Mouse (Mus musculus) midbrain, postnatal 0 days (tissue): ENCODE measurements around the gene H2afj. TPM values are rescaled to one million over a fixed set of nuclear protein-coding genes. Genes with fewer than 3 reads are reported as not detected.

ENCODE experiments used
- ATAC-seq: fragments of 200-750 bp; cut with Nextera tagmentation; 2 replicates; pipeline ENCODE4 v1.8.0; 2017; ENCODE audit warnings: moderate number of reproducible peaks, mild to moderate bottlenecking, moderate TSS enrichment, moderate library complexity; ENCODE audit not compliant: low FRiP score
- DNase-seq: peaks from one replicate; pipeline ENCODE4 v3.0.0-alpha.2; 2015; ENCODE audit warnings: low spot score
- H3K27ac ChIP-seq: fragments of 300-500 bp; sonication (generic); 2 replicates; pipeline ENCODE4 v1.5.1; 2014; ENCODE audit warnings: low read depth, mild to moderate bottlenecking, low read length, mixed read lengths
- H3K27me3 ChIP-seq: fragments of 300-500 bp; sonication (generic); 2 replicates; pipeline ENCODE4 v1.6.1; 2014; ENCODE audit warnings: low read length, control low read depth, mixed read lengths; ENCODE audit not compliant: insufficient read depth
- H3K36me3 ChIP-seq: fragments of 300-500 bp; sonication (generic); 2 replicates; pipeline ENCODE4 v1.6.1; 2014; ENCODE audit warnings: low read length, control low read depth, mixed read lengths; ENCODE audit not compliant: insufficient read depth
- H3K4me1 ChIP-seq: fragments of 300-500 bp; sonication (generic); 2 replicates; pipeline ENCODE4 v1.6.1; 2014; ENCODE audit warnings: mild to moderate bottlenecking, control low read depth, antibody characterized with exemption, low read length, mixed read lengths; ENCODE audit not compliant: insufficient read depth
- H3K4me2 ChIP-seq: fragments of 300-500 bp; sonication (generic); 2 replicates; pipeline ENCODE4 v1.6.1; 2014; ENCODE audit warnings: low read depth, mild to moderate bottlenecking, low read length, mixed read lengths; ENCODE audit not compliant: poor library complexity, severe bottlenecking
- H3K4me3 ChIP-seq: fragments of 300-500 bp; sonication (generic); 2 replicates; pipeline ENCODE4 v1.5.1; 2014; ENCODE audit warnings: low read depth, mild to moderate bottlenecking, low read length, moderate library complexity
- H3K9ac ChIP-seq: fragments of 300-500 bp; sonication (generic); replicated peaks from 2 replicates; pipeline ENCODE4 v1.6.1; 2014; ENCODE audit warnings: mild to moderate bottlenecking, low read length, moderate library complexity, mixed read lengths; ENCODE audit not compliant: poor library complexity, severe bottlenecking
- H3K9me3 ChIP-seq: fragments of 300-500 bp; sonication (generic); 2 replicates; pipeline ENCODE4 v1.6.1; 2016; ENCODE audit warnings: low read length, control low read depth
- CTCF ChIP-seq: IDR thresholded peaks from 2 replicates; pipeline ENCODE4 v1.5.1; 2016; ENCODE audit warnings: antibody characterized with exemption, mild to moderate bottlenecking
- whole genome bisulfite sequencing: fragments of 180-500 bp; shearing (Covaris S2); extraction: QIAGEN DNeasy Blood & Tissue Kit; methylation state at CpG from one replicate; pipeline ENCODE4 v1.1.7; 2014; 5-methylcytosine and 5-hydroxymethylcytosine counted together
- polyA plus RNA-seq: library from polyadenylated mRNA; unstranded; fragments of >200 nt; fragmentation: Nextera tagmentation; extraction: Ambion mirVana; gene quantifications from 2 replicates; pipeline ENCODE4 v1.2.1, GENCODE M21; 2015
- total RNA-seq: library from RNA; depleted of rRNA; stranded (reverse); fragments of >200 nt; gene quantifications from 2 replicates; pipeline ENCODE4 v1.2.3, GENCODE M21; 2014

Gene H2afj
- total and polyA plus RNA-seq, 2 experiments from 2014 or later = 19.0 to 114 TPM

GRCm38 (mm10) chr6:136782146-136782545, 25.9 kb upstream of the H2afj start:
- no peak overlapping the region for H3K4me2 ChIP-seq
- no peaks in the 10 kb centered on the region for H3K27me3 ChIP-seq
- ATAC-seq (no peak), DNase-seq (no peak)
- no peaks in the 10 kb centered on the region for H3K9me3 ChIP-seq
- no peak overlapping the region for H3K4me3 ChIP-seq
- no peak for TF ChIP-seq CTCF
- no peaks in the 10 kb centered on the region for H3K36me3 ChIP-seq
- WGBS = 80% methylated on average over 12 of the region's 12 CpGs
- H3K27ac ChIP-seq = no peak overlapping the region
- no peaks in the 10 kb centered on the region; the same call in 1 of the 2 replicates for H3K4me1 ChIP-seq
- no peak overlapping the region for H3K9ac ChIP-seq

GRCm38 (mm10) chr6:136782761-136783160, 25.3 kb upstream of the H2afj start:
- H3K9me3 ChIP-seq = no peaks in the 10 kb centered on the region
- H3K4me2 ChIP-seq = no peak overlapping the region
- H3K27me3 ChIP-seq = no peaks in the 10 kb centered on the region
- TF ChIP-seq CTCF = no peak
- ATAC-seq (no peak), DNase-seq (no peak)
- no peaks in the 10 kb centered on the region; the same call in 1 of the 2 replicates for H3K4me1 ChIP-seq
- H3K27ac ChIP-seq = no peak overlapping the region
- H3K36me3 ChIP-seq = no peaks in the 10 kb centered on the region
- H3K9ac ChIP-seq = no peak overlapping the region
- no peak overlapping the region for H3K4me3 ChIP-seq
- 73% methylated on average over 9 of the region's 9 CpGs for WGBS

- DNase-seq = no peak
- H3K4me1 ChIP-seq = no peaks in the 10 kb centered on the region; the same call in 1 of the 2 replicates
- H3K36me3 ChIP-seq = no peaks in the 10 kb centered on the region
- no peak for TF ChIP-seq CTCF
- no peak overlapping the region for H3K9ac ChIP-seq
- H3K4me3 ChIP-seq = no peak overlapping the region
- H3K4me2 ChIP-seq = no peak overlapping the region
- H3K27me3 ChIP-seq = no peaks in the 10 kb centered on the region
- H3K9me3 ChIP-seq = no peaks in the 10 kb centered on the region
- H3K27ac ChIP-seq = no peak overlapping the region
- WGBS = 80% methylated on average over 5 of the region's 5 CpGs
- no peak for ATAC-seq
Observed at GRCm38 (mm10) chr6:136789391-136789971, 18.6 kb upstream of the H2afj start.

- no peak for TF ChIP-seq CTCF
- peak overlapping the region; percentile 22; the same call in 1 of the 2 replicates for H3K4me3 ChIP-seq
- H3K27me3 ChIP-seq = no peaks in the 10 kb centered on the region
- ATAC-seq (no peak), DNase-seq (no peak)
- H3K9me3 ChIP-seq = no peaks in the 10 kb centered on the region
- no peak overlapping the region for H3K27ac ChIP-seq
- H3K36me3 ChIP-seq = no peaks in the 10 kb centered on the region
- no peaks in the 10 kb centered on the region for H3K4me1 ChIP-seq
- H3K4me2 ChIP-seq = peak overlapping the region; percentile 60
- H3K9ac ChIP-seq = no peak overlapping the region
- 31% methylated on average over 16 of the region's 16 CpGs for WGBS
Observed at GRCm38 (mm10) chr6:136792884-136793758, 14.9 kb upstream of the H2afj start.

- Histone ChIP-seq H3K4me2 (peak overlapping the region; percentile 60), H3K9me3 (no peaks in the 10 kb centered on the region), H3K4me3 (peak overlapping the region; percentile 22; the same call in 1 of the 2 replicates), H3K4me1 (no peaks in the 10 kb centered on the region), H3K9ac (no peak overlapping the region), H3K27me3 (no peaks in the 10 kb centered on the region), H3K36me3 (no peaks in the 10 kb centered on the region), H3K27ac (no peak overlapping the region)
- ATAC-seq (no peak; the same call in 1 of the 2 replicates), DNase-seq (no peak)
- no peak for TF ChIP-seq CTCF
- under 1% methylated on average over 24 of the region's 24 CpGs for WGBS
Observed at GRCm38 (mm10) chr6:136793831-136794525, 14.1 kb upstream of the H2afj start.
